Mouse (Mus musculus): Measurements from ENCODE around the gene Metrn. TPM values are rescaled to one million over a fixed set of nuclear protein-coding genes. Genes with fewer than 3 reads are reported as not detected.

Gene Metrn
- polyA plus RNA-seq, 1 experiment from 2014 or later: 21.4 TPM

GRCm38 (mm10) chr17:25785281-25785745 lies 11.6 kb downstream of the Metrn start, which contains the start of gene Haghl:
Gene Haghl, minus strand, starts transcription at chr17:25785673.
- WGBS: under 1% methylated on average over 23 of the region's 23 CpGs
- peaks cover 48% of the 10 kb centered on the region; the same call in 1 of the 2 replicates for H3K36me3 ChIP-seq (ENCODE audit: control insufficient read depth, insufficient read depth)
- H3K4me2 ChIP-seq (replicated peaks; ENCODE audit: low read depth): peak within 1 kb of the TSS; percentile 88
- H3K9ac ChIP-seq (ENCODE audit: low read depth, low read length): peak within 1 kb of the TSS; percentile 55
- TF ChIP-seq CTCF (IDR thresholded peaks at IDR 0.05; ENCODE audit: low read depth): peak; percentile 14; the same call in 1 of the 2 replicates
- no peak within 1 kb of the TSS; the same call in 1 of the 2 replicates for H3K27ac ChIP-seq (ENCODE audit: low read depth, low read length)
- no peaks in the 10 kb centered on the region for H3K9me3 ChIP-seq (ENCODE audit: control insufficient read depth)
- peaks cover 6% of the 10 kb centered on the region; the same call in 1 of the 2 replicates for H3K4me1 ChIP-seq (replicated peaks; ENCODE audit: control insufficient read depth, insufficient read depth, low read length)
- ATAC-seq: peak; percentile 80
- no peaks in the 10 kb centered on the region for H3K27me3 ChIP-seq (replicated peaks; ENCODE audit: control insufficient read depth, insufficient read depth, low read length)
- peak within 1 kb of the TSS; percentile 65 for H3K4me3 ChIP-seq (ENCODE audit: low read depth, low read length)

DNA sequence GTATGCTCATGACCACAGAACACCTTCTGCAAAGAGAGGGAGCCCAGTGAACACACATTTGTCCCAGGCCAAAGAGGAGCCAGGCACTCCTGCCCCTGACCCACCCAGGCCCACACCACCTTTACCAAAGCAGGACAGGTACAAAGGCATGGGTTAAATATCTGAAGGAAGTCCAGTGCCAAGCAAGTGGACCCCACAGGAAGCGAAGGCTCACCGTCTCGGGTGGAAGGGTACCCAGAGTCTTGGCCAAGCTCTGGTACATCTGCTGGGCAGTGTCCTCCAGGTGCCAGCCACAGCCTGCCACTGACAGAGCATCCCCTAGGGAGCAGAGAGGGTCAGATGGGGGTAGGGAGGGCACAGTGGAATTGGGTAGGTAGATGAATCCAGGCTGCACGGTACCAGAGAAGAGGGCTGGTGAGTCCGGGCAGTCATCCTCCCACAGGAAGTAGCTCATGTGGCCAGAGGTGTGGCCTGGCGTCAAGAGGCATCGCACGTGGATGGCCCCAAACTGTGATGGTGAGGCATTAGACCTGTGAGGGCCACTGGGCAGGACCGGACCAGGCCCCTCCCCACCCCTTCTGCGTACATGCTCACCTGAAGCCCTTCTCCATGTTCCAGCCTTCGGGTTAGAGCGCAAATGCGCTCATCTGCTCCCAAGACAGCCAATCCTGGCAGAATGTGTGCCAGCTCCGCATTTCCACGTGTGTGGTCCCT lies 12.9 kb downstream of the Metrn start:
- Histone ChIP-seq H3K27ac (ENCODE audit: low read depth, low read length) (no peak overlapping the region; the same call in 1 of the 2 replicates), H3K9me3 (ENCODE audit: control insufficient read depth) (no peaks in the 10 kb centered on the region), H3K36me3 (ENCODE audit: control insufficient read depth, insufficient read depth) (peaks cover 50% of the 10 kb centered on the region), H3K4me1 (replicated peaks; ENCODE audit: control insufficient read depth, insufficient read depth, low read length) (peaks cover 6% of the 10 kb centered on the region; the same call in 1 of the 2 replicates), H3K27me3 (replicated peaks; ENCODE audit: control insufficient read depth, insufficient read depth, low read length) (no peaks in the 10 kb centered on the region), H3K4me3 (ENCODE audit: low read depth, low read length) (no peak overlapping the region), H3K4me2 (replicated peaks; ENCODE audit: low read depth) (peak overlapping the region; percentile 88), H3K9ac (ENCODE audit: low read depth, low read length) (no peak overlapping the region)
- ATAC-seq: no peak
- TF ChIP-seq CTCF (IDR thresholded peaks at IDR 0.05; ENCODE audit: low read depth): no peak
- 77% methylated on average over 15 of the region's 15 CpGs for WGBS

DNA sequence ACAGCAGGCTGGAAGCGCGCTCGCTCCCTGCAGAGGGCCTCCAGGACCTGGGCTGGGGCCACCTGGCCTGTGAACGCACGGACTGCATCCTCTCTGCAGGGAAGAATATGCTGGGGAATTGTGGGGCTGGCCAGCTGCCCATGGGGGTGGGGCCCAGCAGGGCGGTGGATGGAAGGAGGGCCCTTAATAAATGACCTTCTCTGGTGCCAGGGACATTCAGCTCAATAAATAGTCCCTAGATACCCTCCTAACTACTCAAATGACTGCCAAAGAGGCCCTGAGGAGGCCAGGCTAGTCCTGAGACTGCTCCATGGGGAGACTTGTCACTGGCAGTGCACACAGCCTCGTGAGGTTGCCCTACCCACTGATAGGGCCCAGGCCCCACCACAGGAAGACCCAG lies 13.8 kb downstream of the Metrn start:
- WGBS: 68% methylated on average over 7 of the region's 7 CpGs
- no peak overlapping the region for H3K9ac ChIP-seq (ENCODE audit: low read depth, low read length)
- peaks cover 51% of the 10 kb centered on the region for H3K36me3 ChIP-seq (ENCODE audit: control insufficient read depth, insufficient read depth)

DNA sequence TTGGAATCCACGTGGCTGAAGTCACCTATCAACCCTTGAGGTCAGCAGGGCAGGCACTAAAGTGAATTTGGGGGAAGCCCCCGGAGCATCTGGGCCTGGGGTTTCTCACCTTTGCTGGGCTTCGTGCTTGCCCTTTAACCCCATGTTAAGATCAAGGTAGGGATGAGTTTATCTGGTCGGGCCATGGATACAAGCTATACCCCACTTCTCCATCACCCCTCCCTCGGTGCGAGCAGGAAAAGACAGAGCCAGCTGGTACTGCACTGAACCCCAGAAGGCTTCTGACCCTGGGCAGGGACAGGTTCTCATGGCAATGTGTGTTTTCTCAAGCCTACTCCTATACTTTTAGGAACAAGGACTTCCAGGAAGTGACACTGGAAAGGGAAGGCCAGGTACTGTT lies 15.6 kb downstream of the Metrn start:
- Histone ChIP-seq H3K36me3 (ENCODE audit: control insufficient read depth, insufficient read depth) (peaks cover 54% of the 10 kb centered on the region), H3K27me3 (replicated peaks; ENCODE audit: control insufficient read depth, insufficient read depth, low read length) (no peaks in the 10 kb centered on the region), H3K4me2 (replicated peaks; ENCODE audit: low read depth) (no peak overlapping the region), H3K4me1 (replicated peaks; ENCODE audit: control insufficient read depth, insufficient read depth, low read length) (peaks cover 6% of the 10 kb centered on the region; the same call in 1 of the 2 replicates), H3K9me3 (ENCODE audit: control insufficient read depth) (no peaks in the 10 kb centered on the region), H3K27ac (ENCODE audit: low read depth, low read length) (no peak overlapping the region; the same call in 1 of the 2 replicates), H3K9ac (ENCODE audit: low read depth, low read length) (no peak overlapping the region), H3K4me3 (ENCODE audit: low read depth, low read length) (no peak overlapping the region)
- no peak for TF ChIP-seq CTCF (IDR thresholded peaks at IDR 0.05; ENCODE audit: low read depth)
- no peak for ATAC-seq
- WGBS: 67% methylated on average over 6 of the region's 6 CpGs

More for the DNA sequence above, 13.8 kb downstream of the Metrn start:
- H3K4me2 ChIP-seq (replicated peaks; ENCODE audit: low read depth): no peak overlapping the region
- ATAC-seq: no peak
- no peak overlapping the region for H3K4me3 ChIP-seq (ENCODE audit: low read depth, low read length)
- no peak for TF ChIP-seq CTCF (IDR thresholded peaks at IDR 0.05; ENCODE audit: low read depth)
- H3K9me3 ChIP-seq (ENCODE audit: control insufficient read depth): no peaks in the 10 kb centered on the region
- no peak overlapping the region for H3K27ac ChIP-seq (ENCODE audit: low read depth, low read length)
- peaks cover 6% of the 10 kb centered on the region; the same call in 1 of the 2 replicates for H3K4me1 ChIP-seq (replicated peaks; ENCODE audit: control insufficient read depth, insufficient read depth, low read length)
- H3K27me3 ChIP-seq (replicated peaks; ENCODE audit: control insufficient read depth, insufficient read depth, low read length): no peaks in the 10 kb centered on the region

DNA sequence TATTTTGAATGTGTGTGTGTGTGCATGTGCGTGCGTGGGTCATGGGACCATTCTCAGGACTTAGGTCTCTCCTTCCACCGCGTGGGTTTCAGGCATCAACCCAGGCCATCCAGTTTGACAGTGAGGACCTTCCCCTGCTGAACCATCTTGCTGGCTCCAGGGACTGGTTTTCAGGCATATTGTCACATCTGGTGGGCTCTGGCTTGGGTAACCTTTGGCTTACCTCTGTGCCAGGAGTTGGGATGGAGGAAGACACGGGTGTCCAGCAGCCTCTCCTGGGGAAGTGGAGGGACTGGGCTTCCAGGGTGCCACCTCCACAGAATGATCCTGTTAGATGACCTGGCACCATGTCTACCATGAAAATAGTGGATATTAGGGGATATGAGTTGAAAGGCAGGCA lies 19.0 kb downstream of the Metrn start:
- Histone ChIP-seq H3K4me2 (replicated peaks; ENCODE audit: low read depth) (no peak overlapping the region), H3K4me3 (ENCODE audit: low read depth, low read length) (no peak overlapping the region), H3K4me1 (replicated peaks; ENCODE audit: control insufficient read depth, insufficient read depth, low read length) (peaks cover 7% of the 10 kb centered on the region; the same call in 1 of the 2 replicates), H3K36me3 (ENCODE audit: control insufficient read depth, insufficient read depth) (peaks cover 52% of the 10 kb centered on the region), H3K27ac (ENCODE audit: low read depth, low read length) (no peak overlapping the region), H3K9me3 (ENCODE audit: control insufficient read depth) (no peaks in the 10 kb centered on the region), H3K27me3 (replicated peaks; ENCODE audit: control insufficient read depth, insufficient read depth, low read length) (no peaks in the 10 kb centered on the region), H3K9ac (ENCODE audit: low read depth, low read length) (no peak overlapping the region)
- 97% methylated on average over 5 of the region's 5 CpGs for WGBS
- ATAC-seq: no peak
- no peak for TF ChIP-seq CTCF (IDR thresholded peaks at IDR 0.05; ENCODE audit: low read depth)

GRCm38 (mm10) chr17:25775318-25776062 lies 21.4 kb downstream of the Metrn start:
- Histone ChIP-seq H3K4me1 (replicated peaks; ENCODE audit: control insufficient read depth, insufficient read depth, low read length) (peaks cover 7% of the 10 kb centered on the region; the same call in 1 of the 2 replicates), H3K9ac (ENCODE audit: low read depth, low read length) (no peak overlapping the region), H3K4me2 (replicated peaks; ENCODE audit: low read depth) (no peak overlapping the region), H3K4me3 (ENCODE audit: low read depth, low read length) (no peak overlapping the region), H3K27ac (ENCODE audit: low read depth, low read length) (no peak overlapping the region), H3K9me3 (ENCODE audit: control insufficient read depth) (no peaks in the 10 kb centered on the region), H3K27me3 (replicated peaks; ENCODE audit: control insufficient read depth, insufficient read depth, low read length) (no peaks in the 10 kb centered on the region), H3K36me3 (ENCODE audit: control insufficient read depth, insufficient read depth) (peaks cover 28% of the 10 kb centered on the region)
- ATAC-seq: no peak
- no peak for TF ChIP-seq CTCF (IDR thresholded peaks at IDR 0.05; ENCODE audit: low read depth)
- 74% methylated on average over 10 of the region's 10 CpGs for WGBS

Data from intestine, postnatal 0 days (tissue).